Comparison of ENCODE assay signal across 17 mouse cellular contexts in genomic region chr11:74839860-74840715, GRCm38 (mm10). TPM values are rescaled to one million over a fixed set of nuclear protein-coding genes. Genes with fewer than 3 reads are reported as not detected.
DNase-seq lines count a peak whose midpoint lies in the region; ATAC-seq and TF ChIP-seq lines count a peak whose summit lies in the region.
"Had no signal": no experiment of that assay in that cellular context is flagged by ENCODE, and none has a peak within 500 bp of the region (broad histone marks: within the 10 kb centered on the region; RNA-seq: fewer than 3 reads in every experiment).

No protein-coding gene starts in this region.

- no peaks in the 10 kb centered on the region for H3K27me3 ChIP-seq in heart, postnatal 0 days (ENCODE audit: control insufficient read depth, insufficient read depth, low read length)
- H3K27me3 ChIP-seq in megakaryocyte, embryonic 14.5 days (replicated peaks): no peaks in the 10 kb centered on the region
- H3K27me3 ChIP-seq in liver, postnatal 0 days (ENCODE audit: insufficient read depth, low read length): no peaks in the 10 kb centered on the region
- 0 out of 2 replicates have a peak, but pooled peaks cover 10% of the 10 kb centered on the region for H3K27me3 ChIP-seq in hindbrain, embryonic 10.5 days (ENCODE audit: insufficient read depth, poor library complexity, severe bottlenecking)
- H3K27me3 ChIP-seq: hindbrain, embryonic 15.5 days had no signal

- H3K36me3 ChIP-seq in heart, postnatal 0 days (replicated peaks; ENCODE audit: control insufficient read depth, insufficient read depth, low read length): peaks cover 18% of the 10 kb centered on the region
- peaks cover 79% of the 10 kb centered on the region for H3K36me3 ChIP-seq in megakaryocyte, embryonic 14.5 days (replicated peaks; ENCODE audit: low read length)
- peaks cover 17% of the 10 kb centered on the region for H3K36me3 ChIP-seq in liver, postnatal 0 days (replicated peaks; ENCODE audit: insufficient read depth, low read length)
- peaks cover 68% of the 10 kb centered on the region for H3K36me3 ChIP-seq in hindbrain, embryonic 10.5 days

- H3K9me3 ChIP-seq in heart, postnatal 0 days (replicated peaks; ENCODE audit: control insufficient read depth, low read length): no peaks in the 10 kb centered on the region
- peaks cover 11% of the 10 kb centered on the region for H3K9me3 ChIP-seq in megakaryocyte, embryonic 14.5 days
- no peaks in the 10 kb centered on the region for H3K9me3 ChIP-seq in liver, postnatal 0 days (ENCODE audit: low read length)
- H3K9me3 ChIP-seq in hindbrain, embryonic 10.5 days: peaks cover 4% of the 10 kb centered on the region; the same call in 1 of the 2 replicates
- H3K9me3 ChIP-seq: embryonic facial prominence, embryonic 10.5 days; hindbrain, embryonic 15.5 days; midbrain, embryonic 10.5 days had no signal

- H3K9ac ChIP-seq in heart, postnatal 0 days (replicated peaks; ENCODE audit: low read depth, low read length): no peak overlapping the region
- H3K9ac ChIP-seq in liver, postnatal 0 days (replicated peaks): no peak overlapping the region
- H3K9ac ChIP-seq: hindbrain, embryonic 15.5 days had no signal

- H3K4me1 ChIP-seq in heart, postnatal 0 days (ENCODE audit: control insufficient read depth, insufficient read depth): peaks cover 38% of the 10 kb centered on the region
- H3K4me1 ChIP-seq in megakaryocyte, embryonic 14.5 days: peaks cover 86% of the 10 kb centered on the region
- peaks cover 20% of the 10 kb centered on the region for H3K4me1 ChIP-seq in liver, postnatal 0 days (ENCODE audit: insufficient read depth)
- H3K4me1 ChIP-seq in hindbrain, embryonic 10.5 days (replicated peaks): peaks cover 67% of the 10 kb centered on the region

- no peak overlapping the region for H3K4me3 ChIP-seq in heart, postnatal 0 days (ENCODE audit: low read depth, low read length)
- peak overlapping the region; percentile 95 for H3K4me3 ChIP-seq in megakaryocyte, embryonic 14.5 days (replicated peaks)
- no peak overlapping the region for H3K4me3 ChIP-seq in liver, postnatal 0 days (ENCODE audit: low read depth, low read length)
- H3K4me3 ChIP-seq in hindbrain, embryonic 10.5 days: no peak overlapping the region
- H3K4me3 ChIP-seq: hindbrain, embryonic 15.5 days; midbrain, embryonic 10.5 days had no signal

- no peak for TF ChIP-seq CTCF in heart, postnatal 0 days (IDR thresholded peaks at IDR 0.05; ENCODE audit: low read depth)
- no peak for TF ChIP-seq CTCF in liver, postnatal 0 days (IDR thresholded peaks at IDR 0.05; ENCODE audit: low read depth)

- peak; percentile 52 for DNase-seq in cerebellum, adult 11-12 months
- no peak for DNase-seq in heart, postnatal 0 days (ENCODE audit: low spot score)
- DNase-seq in heart, postnatal 36 days: no peak
- peak; percentile 11 for DNase-seq in liver, postnatal 0 days
- no peak for DNase-seq in hindbrain, embryonic 10.5 days (ENCODE audit: low spot score)
- DNase-seq: B cell, adult 2 months; cerebellum, postnatal 14 days; kidney, postnatal 14 days; lung, adult 18-20 months; right cerebral cortex, postnatal 14 days; thymus, adult 2 months had no signal

- no peak for ATAC-seq in cerebellum, adult (ENCODE audit: insufficient number of reproducible peaks, low FRiP score, low TSS enrichment)
- no peak for ATAC-seq in heart, postnatal 0 days (ENCODE audit: insufficient read depth, low read depth)
- no peak for ATAC-seq in megakaryocyte, adult 5-6 weeks (ENCODE audit: poor library complexity, severe bottlenecking)
- no peak for ATAC-seq in liver, postnatal 0 days

- no peak overlapping the region for H3K4me2 ChIP-seq in heart, postnatal 0 days (ENCODE audit: low read depth, low read length)
- H3K4me2 ChIP-seq in liver, postnatal 0 days (ENCODE audit: low read depth, low read length): no peak overlapping the region
- H3K4me2 ChIP-seq: hindbrain, embryonic 15.5 days had no signal

- 0 out of 2 replicates have a peak overlapping the region, but pooled peaks have one; percentile 91 for H3K27ac ChIP-seq in heart, postnatal 0 days (ENCODE audit: low read depth)
- no peak overlapping the region for H3K27ac ChIP-seq in liver, postnatal 0 days (ENCODE audit: low read depth)
- no peak overlapping the region for H3K27ac ChIP-seq in hindbrain, embryonic 10.5 days

- intact Hi-C loops in heart, postnatal 36 days (cut with DNase I): no loop called here

- 86% methylated on average over 19 of the region's 19 CpGs for WGBS in heart, postnatal 0 days
- WGBS in liver, postnatal 0 days (ENCODE audit: insufficient replicate concordance): 91% methylated on average over 19 of the region's 19 CpGs
- WGBS in hindbrain, embryonic 10.5 days: 91% methylated on average over 19 of the region's 19 CpGs

- TF ChIP-seq EP300 in heart, postnatal 0 days (IDR thresholded peaks at IDR 0.05; ENCODE audit: low read depth): no peak
- no peak for TF ChIP-seq EP300 in liver, postnatal 0 days (IDR thresholded peaks at IDR 0.05; ENCODE audit: low read depth)

RNA-seq across cellular contexts. Expression of gene Mnt, which starts 9.4 kb away (rescaled TPM):
- 9.0 TPM in 2 replicates for total RNA-seq in heart, postnatal 0 days (2014; rRNA removed; ENCODE audit: low replicate concordance)
- polyA plus RNA-seq in heart, postnatal 0 days (2015; fragmentation: Nextera tagmentation; extraction: Ambion mirVana): 1.8 and 2.3 TPM in 2 replicates
- total RNA-seq in heart, postnatal 36 days (2021): 10 to 100 TPM; 11.4 to 11.9 TPM
- 59.1 and 85.0 TPM in 2 replicates for polyA plus RNA-seq in megakaryocyte, embryonic 14.5 days (2012; ENCODE audit: insufficient read depth, low replicate concordance)
- total RNA-seq in megakaryocyte, adult 5-6 weeks (2015): 14.5 and 17.0 TPM in 2 replicates
- total RNA-seq in megakaryocyte, adult 5-6 weeks (2017): 3.8 and 6.1 TPM in 2 replicates
- polyA plus RNA-seq in liver, postnatal 0 days (2015; fragmentation: Nextera tagmentation; extraction: Ambion mirVana): 1.3 and 1.4 TPM in 2 replicates
- 5.4 and 7.4 TPM in 2 replicates for polyA plus RNA-seq in hindbrain, embryonic 10.5 days (2016; fragmentation: Nextera tagmentation; extraction: Ambion mirVana)

RNA-seq across cellular contexts. Expression of gene Sgsm2, which starts 56.8 kb away (rescaled TPM):
- 9.2 and 11.7 TPM in 2 replicates for total RNA-seq in heart, postnatal 0 days (2014; rRNA removed; ENCODE audit: low replicate concordance)
- polyA plus RNA-seq in heart, postnatal 0 days (2015; fragmentation: Nextera tagmentation; extraction: Ambion mirVana): 2.3 and 2.5 TPM in 2 replicates
- 1 to 10 TPM; 6.1 to 6.2 TPM for total RNA-seq in heart, postnatal 36 days (2021)
- 3.6 and 5.7 TPM in 2 replicates for polyA plus RNA-seq in megakaryocyte, embryonic 14.5 days (2012; ENCODE audit: insufficient read depth, low replicate concordance)
- total RNA-seq in megakaryocyte, adult 5-6 weeks (2015): 0.64 and 1.1 TPM in 2 replicates
- 1.2 and 1.6 TPM in 2 replicates for total RNA-seq in megakaryocyte, adult 5-6 weeks (2017)
- polyA plus RNA-seq in liver, postnatal 0 days (2015; fragmentation: Nextera tagmentation; extraction: Ambion mirVana): 0.79 and 0.87 TPM in 2 replicates
- polyA plus RNA-seq in hindbrain, embryonic 10.5 days (2016; fragmentation: Nextera tagmentation; extraction: Ambion mirVana): 7.8 and 10.7 TPM in 2 replicates

RNA-seq across cellular contexts. Expression of gene Tsr1, which starts 57.8 kb away (rescaled TPM):
- total RNA-seq in heart, postnatal 0 days (2014; rRNA removed; ENCODE audit: low replicate concordance): 17.5 and 20.9 TPM in 2 replicates
- 11.2 and 13.3 TPM in 2 replicates for polyA plus RNA-seq in heart, postnatal 0 days (2015; fragmentation: Nextera tagmentation; extraction: Ambion mirVana)
- 10 to 100 TPM; 19.7 to 20.2 TPM for total RNA-seq in heart, postnatal 36 days (2021)
- polyA plus RNA-seq in megakaryocyte, embryonic 14.5 days (2012; ENCODE audit: insufficient read depth, low replicate concordance): 6.4 TPM in 1 of 2 replicates, not detected in the other
- 7.7 and 9.1 TPM in 2 replicates for total RNA-seq in megakaryocyte, adult 5-6 weeks (2015)
- 17.3 and 18.7 TPM in 2 replicates for total RNA-seq in megakaryocyte, adult 5-6 weeks (2017)
- 13.4 and 14.7 TPM in 2 replicates for polyA plus RNA-seq in liver, postnatal 0 days (2015; fragmentation: Nextera tagmentation; extraction: Ambion mirVana)
- polyA plus RNA-seq in hindbrain, embryonic 10.5 days (2016; fragmentation: Nextera tagmentation; extraction: Ambion mirVana): 35.9 and 47.5 TPM in 2 replicates

Comparison
In these comparisons a context has a peak if more than half of its experiments do, and no peak if none do; other contexts are left out.
1. DNase-seq: peak in cerebellum, adult 11-12 months (single experiment) and liver, postnatal 0 days (single experiment); none in heart, postnatal 0 days (single experiment), heart, postnatal 36 days (0 of 2) and hindbrain, embryonic 10.5 days (single experiment).